Mouse (Mus musculus) testis, adult 2 months (tissue): ENCODE results near the gene Cntrob. TPM values are rescaled to one million over a fixed set of nuclear protein-coding genes. Genes with fewer than 3 reads are reported as not detected.

Experiments
- H3K27ac ChIP-seq: fragments of 200-500 bp; 2 replicates; pipeline ENCODE4 v1.5.1; 2012; ENCODE audit warnings: low read depth, low read length; ENCODE audit not compliant: control insufficient read depth, insufficient read depth
- H3K27me3 ChIP-seq: fragments of 200-500 bp; 2 replicates; pipeline ENCODE4 v1.6.1; 2012; ENCODE audit warnings: mild to moderate bottlenecking, low read length, moderate library complexity; ENCODE audit not compliant: control insufficient read depth, insufficient read depth
- H3K36me3 ChIP-seq: fragments of 200-500 bp; 2 replicates; pipeline ENCODE4 v1.6.1; 2012; ENCODE audit warnings: mild to moderate bottlenecking, low read length; ENCODE audit not compliant: control insufficient read depth, insufficient read depth
- H3K4me1 ChIP-seq: fragments of 200-500 bp; 2 replicates; pipeline ENCODE4 v1.6.1; 2012; ENCODE audit warnings: low read length; ENCODE audit not compliant: control insufficient read depth, insufficient read depth
- H3K4me3 ChIP-seq: fragments of 200-500 bp; 2 replicates; pipeline ENCODE4 v1.5.1; 2012; ENCODE audit warnings: low read depth, mild to moderate bottlenecking, low read length, moderate library complexity, mixed read lengths; ENCODE audit not compliant: control insufficient read depth
- CTCF ChIP-seq: fragments of 200-500 bp; IDR thresholded peaks from 2 replicates; pipeline ENCODE4 v1.5.1; 2012; ENCODE audit warnings: low read depth, mild to moderate bottlenecking, inconsistent platforms, low read length, moderate library complexity; ENCODE audit not compliant: control insufficient read depth, insufficient read depth, insufficient replicate concordance
- POLR2A ChIP-seq: fragments of 200-500 bp; IDR thresholded peaks from 2 replicates; pipeline ENCODE4 v1.6.1; 2012; ENCODE audit warnings: low read depth, mild to moderate bottlenecking, inconsistent platforms, low read length, moderate library complexity; ENCODE audit not compliant: control insufficient read depth
- polyA plus RNA-seq: library from polyadenylated mRNA; depleted of rRNA; stranded (reverse); fragments of >200 nt; gene quantifications from 2 replicates; pipeline ENCODE4 v1.2.3, GENCODE M21; 2012

The Cntrob gene
- polyA plus RNA-seq, 1 experiment, result 21.6 TPM

- Histone ChIP-seq H3K27ac (no peak overlapping the region), H3K27me3 (no peaks in the 10 kb centered on the region), H3K36me3 (peaks cover 5% of the 10 kb centered on the region), H3K4me3 (no peak overlapping the region), H3K4me1 (peaks cover 24% of the 10 kb centered on the region)
- TF ChIP-seq POLR2A (no peak), CTCF (no peak)
These were observed 38.9 kb upstream of the Cntrob start for GRCm38 (mm10) chr11:69362479-69362878.

- Histone ChIP-seq H3K27me3 (no peaks in the 10 kb centered on the region), H3K36me3 (peaks cover 5% of the 10 kb centered on the region), H3K4me3 (no peak overlapping the region), H3K4me1 (peaks cover 20% of the 10 kb centered on the region), H3K27ac (no peak overlapping the region)
- TF ChIP-seq POLR2A (no peak), CTCF (no peak)
These were observed 38.4 kb upstream of the Cntrob start for GRCm38 (mm10) chr11:69362021-69362420.

GRCm38 (mm10) chr11:69357690-69358089 is 34.1 kb upstream of the Cntrob start:
- Histone ChIP-seq H3K36me3 (peaks cover 12% of the 10 kb centered on the region), H3K4me1 (no peaks in the 10 kb centered on the region), H3K4me3 (no peak overlapping the region), H3K27me3 (no peaks in the 10 kb centered on the region), H3K27ac (no peak overlapping the region)
- TF ChIP-seq POLR2A, result no peak
- no peak for TF ChIP-seq CTCF

GRCm38 (mm10) chr11:69356544-69356943 is 33.0 kb upstream of the Cntrob start:
- H3K27me3 ChIP-seq, result no peaks in the 10 kb centered on the region
- peaks cover 12% of the 10 kb centered on the region for H3K36me3 ChIP-seq
- H3K27ac ChIP-seq, result no peak overlapping the region
- TF ChIP-seq POLR2A (no peak), CTCF (no peak)
- no peaks in the 10 kb centered on the region for H3K4me1 ChIP-seq
- no peak overlapping the region for H3K4me3 ChIP-seq

GRCm38 (mm10) chr11:69346441-69346840 is 22.9 kb upstream of the Cntrob start:
- TF ChIP-seq POLR2A (no peak), CTCF (no peak)
- Histone ChIP-seq H3K4me3 (no peak overlapping the region), H3K4me1 (no peaks in the 10 kb centered on the region), H3K27me3 (no peaks in the 10 kb centered on the region), H3K36me3 (peaks cover 1% of the 10 kb centered on the region; the same call in 1 of the 2 replicates), H3K27ac (no peak overlapping the region)

- no peak for TF ChIP-seq POLR2A
- H3K4me1 ChIP-seq, result peaks cover 9% of the 10 kb centered on the region
- peak within 1 kb of the TSS; percentile 72 for H3K27ac ChIP-seq
- H3K27me3 ChIP-seq, result no peaks in the 10 kb centered on the region
- peak within 1 kb of the TSS; percentile 95 for H3K4me3 ChIP-seq
- H3K36me3 ChIP-seq, result 0 out of 2 replicates have a peak, but pooled peaks cover 1% of the 10 kb centered on the region
These were observed 16.9 kb upstream of the Cntrob start, which contains the start of gene Rnf227 for GRCm38 (mm10) chr11:69340161-69341131. Gene Rnf227, plus strand, starts transcription at chr11:69340461.

GRCm38 (mm10) chr11:69334796-69335195 is 11.2 kb upstream of the Cntrob start:
- no peaks in the 10 kb centered on the region for H3K27me3 ChIP-seq
- peaks cover 9% of the 10 kb centered on the region for H3K4me1 ChIP-seq
- no peak overlapping the region for H3K4me3 ChIP-seq
- H3K36me3 ChIP-seq, result no peaks in the 10 kb centered on the region
- TF ChIP-seq POLR2A, result no peak
- TF ChIP-seq CTCF, result no peak
- no peak overlapping the region for H3K27ac ChIP-seq

- H3K36me3 ChIP-seq, result no peaks in the 10 kb centered on the region
- H3K4me1 ChIP-seq, result peaks cover 7% of the 10 kb centered on the region
- TF ChIP-seq POLR2A (no peak), CTCF (no peak)
- no peak overlapping the region for H3K27ac ChIP-seq
- no peaks in the 10 kb centered on the region for H3K27me3 ChIP-seq
- H3K4me3 ChIP-seq, result no peak overlapping the region
These were observed 10.3 kb upstream of the Cntrob start for GRCm38 (mm10) chr11:69333922-69334321.
